Mouse (Mus musculus): ENCODE data around the gene Tppp3. TPM values are rescaled to one million over a fixed set of nuclear protein-coding genes. Genes with fewer than 3 reads are reported as not detected.

The Tppp3 gene
- polyA plus RNA-seq, 1 experiment from 2014 or later, result 39.1 TPM

GRCm38 (mm10) chr8:105438865-105439264, 32.5 kb downstream of the Tppp3 start:
- no peak for ATAC-seq (ENCODE audit: insufficient number of reproducible peaks, insufficient read depth, low FRiP score, low read depth)
- 40% methylated on average over 5 of the region's 5 CpGs for WGBS

GRCm38 (mm10) chr8:105437078-105437748, 34.1 kb downstream of the Tppp3 start:
- no peak overlapping the region for H3K27ac ChIP-seq (ENCODE audit: low read length)
- no peak overlapping the region for H3K4me2 ChIP-seq (replicated peaks; ENCODE audit: low read depth, low read length)
- H3K9me3 ChIP-seq (ENCODE audit: control insufficient read depth, low read depth, low read length), result no peaks in the 10 kb centered on the region
- H3K4me1 ChIP-seq (ENCODE audit: control insufficient read depth, insufficient read depth, low read length), result no peaks in the 10 kb centered on the region
- H3K27me3 ChIP-seq (ENCODE audit: control insufficient read depth, insufficient read depth, low read length), result no peaks in the 10 kb centered on the region
- no peak for ATAC-seq (ENCODE audit: insufficient number of reproducible peaks, insufficient read depth, low FRiP score, low read depth)
- WGBS, result 80% methylated on average over 5 of the region's 5 CpGs
- H3K9ac ChIP-seq (replicated peaks; ENCODE audit: low read depth, low read length), result no peak overlapping the region
- H3K4me3 ChIP-seq (ENCODE audit: low read depth, low read length), result no peak overlapping the region
- H3K36me3 ChIP-seq (ENCODE audit: control insufficient read depth, insufficient read depth, low read length), result no peaks in the 10 kb centered on the region

More at GRCm38 (mm10) chr8:105438865-105439264, 32.5 kb downstream of the Tppp3 start:
- Histone ChIP-seq H3K4me1 (ENCODE audit: control insufficient read depth, insufficient read depth, low read length) (no peaks in the 10 kb centered on the region), H3K36me3 (ENCODE audit: control insufficient read depth, insufficient read depth, low read length) (no peaks in the 10 kb centered on the region), H3K4me2 (replicated peaks; ENCODE audit: low read depth, low read length) (no peak overlapping the region), H3K9ac (replicated peaks; ENCODE audit: low read depth, low read length) (no peak overlapping the region), H3K27ac (ENCODE audit: low read length) (no peak overlapping the region), H3K27me3 (ENCODE audit: control insufficient read depth, insufficient read depth, low read length) (no peaks in the 10 kb centered on the region), H3K9me3 (ENCODE audit: control insufficient read depth, low read depth, low read length) (no peaks in the 10 kb centered on the region), H3K4me3 (ENCODE audit: low read depth, low read length) (no peak overlapping the region)

GRCm38 (mm10) chr8:105436218-105436617, 35.1 kb downstream of the Tppp3 start:
- Histone ChIP-seq H3K36me3 (ENCODE audit: control insufficient read depth, insufficient read depth, low read length) (no peaks in the 10 kb centered on the region), H3K27me3 (ENCODE audit: control insufficient read depth, insufficient read depth, low read length) (no peaks in the 10 kb centered on the region), H3K4me2 (replicated peaks; ENCODE audit: low read depth, low read length) (no peak overlapping the region), H3K4me1 (ENCODE audit: control insufficient read depth, insufficient read depth, low read length) (no peaks in the 10 kb centered on the region), H3K9ac (replicated peaks; ENCODE audit: low read depth, low read length) (no peak overlapping the region), H3K27ac (ENCODE audit: low read length) (no peak overlapping the region), H3K4me3 (ENCODE audit: low read depth, low read length) (no peak overlapping the region), H3K9me3 (ENCODE audit: control insufficient read depth, low read depth, low read length) (no peaks in the 10 kb centered on the region)
- no peak for ATAC-seq (ENCODE audit: insufficient number of reproducible peaks, insufficient read depth, low FRiP score, low read depth)
- WGBS, result 75% methylated on average over 5 of the region's 5 CpGs

GRCm38 (mm10) chr8:105434136-105434535, 37.2 kb downstream of the Tppp3 start:
- no peak overlapping the region for H3K4me3 ChIP-seq (ENCODE audit: low read depth, low read length)
- H3K9me3 ChIP-seq (ENCODE audit: control insufficient read depth, low read depth, low read length), result no peaks in the 10 kb centered on the region
- no peak for ATAC-seq (ENCODE audit: insufficient number of reproducible peaks, insufficient read depth, low FRiP score, low read depth)
- no peak overlapping the region for H3K9ac ChIP-seq (replicated peaks; ENCODE audit: low read depth, low read length)
- no peaks in the 10 kb centered on the region for H3K27me3 ChIP-seq (ENCODE audit: control insufficient read depth, insufficient read depth, low read length)
- H3K4me1 ChIP-seq (ENCODE audit: control insufficient read depth, insufficient read depth, low read length), result no peaks in the 10 kb centered on the region
- WGBS, result 47% methylated on average over 5 of the region's 5 CpGs
- H3K36me3 ChIP-seq (ENCODE audit: control insufficient read depth, insufficient read depth, low read length), result no peaks in the 10 kb centered on the region
- H3K4me2 ChIP-seq (replicated peaks; ENCODE audit: low read depth, low read length), result no peak overlapping the region
- H3K27ac ChIP-seq (ENCODE audit: low read length), result no peak overlapping the region

- H3K4me3 ChIP-seq (ENCODE audit: low read depth, low read length), result no peak overlapping the region
- H3K4me1 ChIP-seq (ENCODE audit: control insufficient read depth, insufficient read depth, low read length), result no peaks in the 10 kb centered on the region
- ATAC-seq (ENCODE audit: insufficient number of reproducible peaks, insufficient read depth, low FRiP score, low read depth), result no peak
- H3K9me3 ChIP-seq (ENCODE audit: control insufficient read depth, low read depth, low read length), result no peaks in the 10 kb centered on the region
- 48% methylated on average over 5 of the region's 5 CpGs for WGBS
- no peak overlapping the region for H3K4me2 ChIP-seq (replicated peaks; ENCODE audit: low read depth, low read length)
- no peaks in the 10 kb centered on the region for H3K27me3 ChIP-seq (ENCODE audit: control insufficient read depth, insufficient read depth, low read length)
- no peaks in the 10 kb centered on the region for H3K36me3 ChIP-seq (ENCODE audit: control insufficient read depth, insufficient read depth, low read length)
- no peak overlapping the region for H3K27ac ChIP-seq (ENCODE audit: low read length)
- H3K9ac ChIP-seq (replicated peaks; ENCODE audit: low read depth, low read length), result no peak overlapping the region
Measured at GRCm38 (mm10) chr8:105433511-105433910, 37.8 kb downstream of the Tppp3 start.

GRCm38 (mm10) chr8:105433021-105433420, 38.3 kb downstream of the Tppp3 start:
- ATAC-seq (ENCODE audit: insufficient number of reproducible peaks, insufficient read depth, low FRiP score, low read depth), result no peak
- Histone ChIP-seq H3K4me3 (ENCODE audit: low read depth, low read length) (no peak overlapping the region), H3K36me3 (ENCODE audit: control insufficient read depth, insufficient read depth, low read length) (no peaks in the 10 kb centered on the region), H3K4me2 (replicated peaks; ENCODE audit: low read depth, low read length) (no peak overlapping the region), H3K27ac (ENCODE audit: low read length) (no peak overlapping the region), H3K4me1 (ENCODE audit: control insufficient read depth, insufficient read depth, low read length) (no peaks in the 10 kb centered on the region), H3K9me3 (ENCODE audit: control insufficient read depth, low read depth, low read length) (no peaks in the 10 kb centered on the region), H3K9ac (replicated peaks; ENCODE audit: low read depth, low read length) (no peak overlapping the region), H3K27me3 (ENCODE audit: control insufficient read depth, insufficient read depth, low read length) (no peaks in the 10 kb centered on the region)
- 59% methylated on average over 6 of the region's 6 CpGs for WGBS

GRCm38 (mm10) chr8:105431743-105432515, 39.4 kb downstream of the Tppp3 start:
- ATAC-seq (ENCODE audit: insufficient number of reproducible peaks, insufficient read depth, low FRiP score, low read depth), result no peak
- 60% methylated on average over 7 of the region's 7 CpGs for WGBS
- Histone ChIP-seq H3K4me1 (ENCODE audit: control insufficient read depth, insufficient read depth, low read length) (no peaks in the 10 kb centered on the region), H3K27ac (ENCODE audit: low read length) (no peak overlapping the region), H3K36me3 (ENCODE audit: control insufficient read depth, insufficient read depth, low read length) (no peaks in the 10 kb centered on the region), H3K27me3 (ENCODE audit: control insufficient read depth, insufficient read depth, low read length) (no peaks in the 10 kb centered on the region), H3K4me2 (replicated peaks; ENCODE audit: low read depth, low read length) (no peak overlapping the region), H3K9ac (replicated peaks; ENCODE audit: low read depth, low read length) (no peak overlapping the region), H3K4me3 (ENCODE audit: low read depth, low read length) (no peak overlapping the region), H3K9me3 (ENCODE audit: control insufficient read depth, low read depth, low read length) (no peaks in the 10 kb centered on the region)

GRCm38 (mm10) chr8:105426878-105427277, 44.4 kb downstream of the Tppp3 start:
- Histone ChIP-seq H3K36me3 (ENCODE audit: control insufficient read depth, insufficient read depth, low read length) (no peaks in the 10 kb centered on the region), H3K4me2 (replicated peaks; ENCODE audit: low read depth, low read length) (no peak overlapping the region), H3K9ac (replicated peaks; ENCODE audit: low read depth, low read length) (no peak overlapping the region), H3K27ac (ENCODE audit: low read length) (no peak overlapping the region), H3K4me3 (ENCODE audit: low read depth, low read length) (no peak overlapping the region), H3K4me1 (ENCODE audit: control insufficient read depth, insufficient read depth, low read length) (no peaks in the 10 kb centered on the region), H3K9me3 (ENCODE audit: control insufficient read depth, low read depth, low read length) (no peaks in the 10 kb centered on the region), H3K27me3 (ENCODE audit: control insufficient read depth, insufficient read depth, low read length) (no peaks in the 10 kb centered on the region)
- ATAC-seq (ENCODE audit: insufficient number of reproducible peaks, insufficient read depth, low FRiP score, low read depth), result no peak
- WGBS, result 50% methylated on average over 6 of the region's 6 CpGs

All from stomach, embryonic 14.5 days (tissue).